Mouse (Mus musculus) layer of hippocampus, postnatal 25 days (tissue): ENCODE results near the gene Als2. TPM values are rescaled to one million over a fixed set of nuclear protein-coding genes. Genes with fewer than 3 reads are reported as not detected.

Experiments
- DNase-seq, 2 experiments: peaks; one replicate each; pipeline ENCODE4 v3.0.0; 2022; ENCODE audit warnings: mixed read lengths in 2 of 2, low spot score in 1 of 2; ENCODE audit errors: extremely low spot score in 1 of 2
- total RNA-seq, 2 experiments: library from RNA; stranded (reverse); gene quantifications; 2 replicates each; pipeline ENCODE4 v1.2.3; 2021

Gene Als2
- total RNA-seq, 2 experiments from 2014 or later, result 50.7 to 57.3 TPM

DNA sequence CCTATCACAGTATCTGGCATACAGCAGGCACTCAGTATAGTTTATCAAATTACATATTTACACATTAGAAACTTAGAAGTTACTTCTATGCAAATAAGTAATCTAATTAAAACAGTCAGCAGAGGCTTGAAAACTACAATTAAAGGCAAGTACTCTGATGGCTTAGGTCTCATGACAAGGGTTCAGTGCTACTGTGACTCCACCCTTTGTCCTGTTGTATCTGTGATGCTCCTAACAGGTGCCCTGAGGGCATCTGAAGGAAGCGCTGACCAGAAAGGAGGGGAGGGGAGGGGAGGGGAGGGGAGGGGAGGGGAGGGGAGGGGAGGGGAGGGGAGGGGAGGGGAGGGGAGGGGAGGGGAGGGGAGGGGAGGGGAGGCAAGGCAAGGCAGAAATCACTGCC lies 24.1 kb downstream of the Als2 start:
- DNase-seq, result no peak

DNA sequence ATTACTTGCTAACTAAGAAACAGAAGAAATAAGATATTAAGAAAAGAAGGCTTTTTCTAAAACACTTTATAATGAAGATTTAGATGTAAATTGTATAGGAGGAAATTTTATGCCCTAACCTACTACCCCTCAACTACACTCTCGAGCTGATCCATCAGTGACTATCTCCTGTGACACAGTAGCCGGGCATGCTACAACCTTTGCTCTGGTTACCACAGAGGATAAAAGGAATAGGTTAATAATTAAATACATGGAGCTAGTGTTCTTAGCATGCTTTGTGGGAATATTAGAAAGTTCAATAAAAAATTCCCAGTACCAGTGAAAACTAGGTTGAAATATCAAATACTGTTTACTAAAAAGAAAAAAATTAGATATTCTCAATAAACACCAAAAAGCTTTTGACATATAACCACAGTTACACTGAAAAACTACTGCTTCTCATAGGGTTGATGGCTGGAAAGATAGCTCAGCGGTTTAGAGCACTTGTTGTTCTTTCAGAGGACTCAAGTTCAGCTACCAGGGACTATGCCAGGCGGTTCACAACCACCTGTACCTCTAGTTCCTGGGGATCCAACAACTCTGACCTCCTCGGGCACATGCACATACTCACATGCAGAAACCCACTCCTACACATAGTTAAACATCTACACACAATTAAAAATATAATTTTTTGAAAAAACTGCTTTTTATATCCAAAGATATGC lies 24.8 kb downstream of the Als2 start:
- no peak for DNase-seq

DNA sequence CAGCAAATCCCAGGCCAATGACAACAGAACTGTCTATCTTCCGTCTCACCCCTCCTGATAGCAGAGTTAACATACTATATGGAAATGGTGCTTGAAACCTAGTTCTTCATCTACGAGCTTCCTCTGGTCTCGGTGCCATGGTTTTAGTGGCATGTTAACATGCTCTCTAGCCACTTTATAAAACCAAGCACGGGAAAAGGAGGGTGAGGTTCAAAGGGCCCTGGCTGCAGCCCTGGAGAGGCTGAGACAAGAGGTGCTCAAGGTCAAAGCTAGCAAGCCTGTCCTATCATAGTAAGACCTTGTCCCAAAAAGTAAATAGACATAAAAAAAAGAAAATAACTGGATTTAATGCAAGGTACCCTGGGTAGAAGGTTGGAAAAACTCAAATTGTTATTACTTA lies 25.4 kb downstream of the Als2 start:
- DNase-seq, result no peak

DNA sequence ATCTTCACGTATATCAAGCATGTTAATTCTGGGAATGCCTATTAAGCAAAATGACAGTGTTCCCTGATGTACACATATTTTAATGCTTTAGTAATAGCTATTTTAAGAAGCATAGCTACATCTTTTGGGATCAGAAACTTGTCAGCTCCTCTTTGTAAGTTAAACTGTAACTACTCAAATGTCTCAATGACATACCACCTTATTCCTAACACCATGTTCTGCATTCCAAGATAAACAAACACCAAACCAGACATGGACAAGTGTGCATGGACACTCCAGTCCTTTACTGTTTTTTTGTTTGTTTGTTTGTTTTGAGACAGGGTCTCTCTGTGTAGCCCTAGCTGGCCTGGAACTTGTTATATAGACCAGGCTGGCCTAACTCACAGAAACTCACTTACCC lies 28.7 kb downstream of the Als2 start:
- DNase-seq, result no peak

DNA sequence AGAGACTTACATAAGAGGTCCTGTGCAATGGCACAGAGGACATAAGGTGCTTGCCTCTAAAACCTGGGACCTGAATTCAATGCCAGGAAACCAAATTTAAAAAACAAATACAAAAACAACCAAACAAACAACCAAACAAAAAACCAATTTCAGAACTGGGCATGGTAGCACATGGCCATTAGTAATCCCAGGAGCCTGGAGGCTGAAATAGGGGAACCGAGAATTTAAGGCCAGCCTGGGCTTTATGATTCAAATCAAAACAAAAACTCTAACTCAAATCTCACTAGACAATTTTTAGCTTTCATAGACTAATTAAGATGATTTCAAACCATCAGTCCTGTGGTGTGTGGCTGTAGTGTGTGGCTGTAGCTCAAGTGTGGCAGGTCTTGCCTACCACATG lies 32.5 kb downstream of the Als2 start:
- DNase-seq, result no peak

DNA sequence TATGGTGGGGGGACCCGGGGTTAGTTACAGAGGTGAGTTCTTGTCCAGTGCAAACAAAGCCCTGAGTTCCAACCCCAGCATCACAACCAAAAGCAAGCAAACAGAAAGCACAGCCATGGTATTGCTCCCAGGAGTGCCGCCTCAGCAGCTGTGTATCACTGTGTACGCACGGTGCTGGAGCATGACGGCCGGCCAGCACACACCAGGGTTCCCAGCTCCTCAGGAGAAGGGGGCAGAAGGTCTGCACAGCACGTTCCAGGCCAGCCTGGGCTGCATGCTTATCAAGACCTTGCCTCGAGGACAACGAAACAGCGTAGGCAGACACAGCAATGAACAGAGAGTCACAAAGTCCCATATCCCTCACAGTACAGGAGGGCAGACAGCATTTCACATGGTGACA lies 34.7 kb downstream of the Als2 start:
- no peak for DNase-seq

DNA sequence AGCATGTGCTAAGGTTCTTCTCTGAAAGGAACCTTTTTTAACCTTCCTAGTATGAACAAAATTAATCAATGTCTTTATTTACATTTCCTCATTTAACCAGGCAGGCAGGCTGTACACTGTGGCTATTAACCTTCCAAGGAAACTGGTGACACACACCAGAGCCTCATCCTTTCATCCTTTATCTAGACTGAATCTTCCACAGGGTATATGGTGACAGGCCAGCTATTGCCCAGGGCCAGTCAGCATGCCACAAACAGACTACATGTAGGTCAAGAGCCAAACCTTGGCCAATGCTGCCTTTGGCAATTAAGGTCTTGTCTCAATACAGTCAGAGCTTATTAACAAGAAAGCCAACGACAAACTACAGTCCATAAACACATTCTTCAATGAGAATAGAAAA lies 35.5 kb downstream of the Als2 start:
- DNase-seq, result no peak

DNA sequence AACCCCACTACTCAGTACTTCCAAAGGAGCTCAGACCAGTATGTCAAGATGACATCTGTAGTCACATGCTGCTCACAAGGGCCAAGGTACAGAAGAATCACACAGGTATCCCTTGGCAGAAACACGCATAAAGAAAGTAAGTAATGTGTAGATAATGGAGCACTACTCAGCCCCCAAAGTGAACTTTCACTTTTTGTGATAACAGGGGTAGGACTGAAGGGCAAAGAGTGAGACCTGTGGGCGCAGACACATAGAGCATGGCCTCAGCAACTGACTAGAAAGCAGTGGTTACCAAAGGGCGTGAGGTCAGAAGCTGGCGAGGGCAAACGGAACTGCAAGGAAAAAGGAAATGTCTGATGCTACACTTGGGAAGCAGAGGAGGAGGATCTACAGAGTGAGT lies 36.1 kb downstream of the Als2 start:
- DNase-seq, result no peak

DNA sequence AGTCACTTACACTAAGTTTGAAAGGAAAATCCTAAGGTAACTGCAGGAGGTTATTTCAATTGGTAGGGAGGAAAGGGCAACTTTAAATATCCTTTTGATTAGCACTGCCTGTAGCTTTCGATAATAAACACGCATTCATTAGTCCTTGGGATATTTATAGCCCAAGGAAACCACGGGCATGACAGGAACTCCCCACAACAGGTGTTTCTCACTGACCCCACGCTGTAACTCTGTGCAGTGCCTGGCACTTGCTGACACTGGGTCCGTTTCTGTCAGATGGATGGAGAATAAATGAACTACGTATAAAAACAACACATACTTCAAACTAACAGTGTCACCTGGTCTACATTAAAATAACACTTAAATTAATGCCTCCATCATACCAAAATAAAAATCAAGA lies 42.1 kb downstream of the Als2 start:
- DNase-seq, result no peak

DNA sequence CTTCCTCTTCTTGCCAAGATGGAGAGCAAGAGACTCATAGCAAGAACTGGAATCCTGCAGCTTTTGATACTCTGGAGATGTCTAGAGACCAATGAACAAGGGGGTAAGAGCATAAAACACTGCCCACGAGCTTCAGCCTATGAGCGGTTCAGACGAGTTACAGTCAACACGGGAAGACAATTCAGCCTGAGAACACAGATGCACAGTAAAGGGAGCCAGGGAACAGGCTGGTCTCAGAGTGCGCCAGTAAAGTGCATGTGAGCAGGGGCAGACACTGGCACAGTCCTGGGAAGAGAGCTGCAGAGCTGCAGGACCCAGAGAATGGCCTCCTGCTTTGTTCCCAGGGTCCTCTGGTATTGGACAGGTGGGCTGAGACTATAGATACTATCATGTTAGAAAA lies 49.2 kb downstream of the Als2 start:
- peak in 1 of 2 experiments; percentile 12 for DNase-seq

DNA sequence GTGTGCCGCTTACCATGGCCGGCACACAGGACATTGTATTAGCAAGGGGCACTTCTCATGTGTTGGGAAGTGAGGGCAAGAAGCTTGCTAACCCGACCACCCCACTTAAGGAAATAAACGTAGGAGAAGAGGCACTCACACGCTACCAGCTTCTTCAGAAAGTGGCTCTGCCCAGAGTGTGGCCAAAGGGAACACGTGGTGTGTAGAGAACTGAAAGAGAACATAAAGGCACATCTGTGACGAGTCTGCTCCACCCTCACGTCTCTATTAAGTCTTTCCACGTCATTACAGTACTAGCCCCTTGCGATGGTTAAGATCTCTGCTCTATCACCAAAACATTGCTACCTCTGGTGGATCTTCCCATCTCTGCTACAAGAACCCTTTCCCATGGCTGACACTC lies 50.7 kb downstream of the Als2 start:
- DNase-seq, result no peak

DNA sequence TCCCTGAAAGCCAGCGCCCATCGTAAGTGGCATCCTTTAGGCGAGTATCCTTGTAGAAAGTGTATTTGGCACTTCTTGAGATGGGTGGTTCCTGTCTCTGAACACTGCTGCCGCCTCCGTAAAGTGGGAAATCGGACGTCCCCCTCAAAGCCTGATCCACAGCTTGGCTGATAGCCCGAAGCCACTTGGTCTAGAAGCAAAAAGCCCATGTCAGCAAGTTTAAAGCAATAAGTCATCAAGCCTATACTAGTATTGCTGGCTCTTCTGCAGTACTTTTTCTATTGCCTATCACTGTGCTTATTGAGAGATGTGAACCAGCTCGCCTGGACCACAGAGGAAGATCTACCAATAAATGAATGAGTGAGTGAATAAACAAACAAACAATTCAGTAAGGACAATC lies 51.6 kb downstream of the Als2 start:
- DNase-seq, result no peak

DNA sequence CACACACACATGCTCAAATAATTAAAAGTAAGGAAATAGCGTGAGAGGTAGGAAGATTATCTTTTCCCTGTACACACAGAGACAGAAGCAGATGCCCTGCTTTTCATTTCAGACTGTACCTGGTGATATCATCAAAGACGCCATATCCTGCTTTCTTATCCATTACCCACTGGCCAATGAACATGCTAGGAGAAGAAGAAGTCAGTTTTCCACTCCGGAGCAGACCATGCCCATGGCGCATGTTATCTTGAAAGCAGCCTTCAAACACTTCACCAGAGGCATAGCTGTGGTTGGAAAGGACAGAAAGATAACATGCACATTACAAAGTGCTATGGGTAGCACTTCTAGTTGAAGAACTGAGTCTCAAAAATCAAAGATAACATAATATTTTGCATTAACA lies 54.0 kb downstream of the Als2 start:
- no peak for DNase-seq

DNA sequence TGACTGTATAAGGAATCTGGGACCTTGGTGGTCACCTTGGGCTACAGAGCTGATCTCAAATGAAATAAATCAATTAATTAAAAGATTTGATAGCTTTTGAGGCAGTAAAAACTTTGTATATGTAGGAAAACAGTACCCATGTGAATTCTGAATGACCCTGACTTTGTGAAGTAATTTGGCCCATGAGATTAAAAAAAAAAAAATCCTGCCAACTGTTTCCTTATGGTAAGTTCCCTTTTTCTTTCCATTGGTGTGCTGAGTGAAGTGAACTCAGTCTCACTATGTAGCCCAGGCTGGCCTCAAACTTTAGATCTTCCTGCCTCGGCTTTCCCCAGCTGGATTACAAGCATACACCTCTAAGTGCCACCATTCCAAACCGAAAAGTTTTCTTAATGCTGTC lies 54.7 kb downstream of the Als2 start:
- no peak for DNase-seq

DNA sequence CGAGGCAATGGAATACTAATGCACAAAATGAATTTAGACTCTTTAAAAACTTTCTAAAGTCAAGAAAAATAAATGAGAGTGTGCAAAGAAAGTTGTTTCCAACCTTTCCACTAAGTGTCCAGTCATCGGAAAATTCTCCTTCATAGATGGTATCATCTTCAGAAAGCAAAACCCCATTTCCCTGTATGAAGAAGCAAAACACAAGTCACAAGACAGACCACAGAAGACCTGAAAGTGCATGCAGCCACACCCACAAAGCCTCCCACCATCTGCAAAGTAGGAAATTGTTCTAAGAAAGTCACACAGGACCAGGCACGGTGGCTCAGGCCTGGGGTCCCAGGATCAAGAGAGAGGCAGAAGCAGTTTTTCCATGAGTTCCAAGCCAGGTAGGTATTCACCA lies 57.0 kb downstream of the Als2 start:
- DNase-seq, result no peak

DNA sequence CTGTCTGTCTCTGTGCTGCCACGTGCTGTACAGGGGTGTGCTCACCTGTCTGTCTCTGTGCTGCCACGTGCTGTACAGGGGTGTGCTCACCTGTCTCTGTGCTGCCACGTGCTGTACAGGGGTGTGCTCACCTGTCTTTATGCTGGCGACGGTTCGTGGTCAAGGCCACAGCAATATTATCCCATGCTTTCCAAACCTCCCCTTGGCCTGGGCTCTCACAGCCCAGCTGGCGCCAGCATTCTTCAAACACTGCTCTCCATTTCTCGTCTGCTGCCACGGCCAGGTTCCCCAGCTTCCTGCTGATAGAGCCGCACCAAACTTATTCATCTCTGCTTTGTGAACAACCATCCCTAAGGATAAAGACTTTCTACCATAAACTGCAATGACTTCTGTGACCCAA lies 58.6 kb downstream of the Als2 start:
- DNase-seq, result no peak

DNA sequence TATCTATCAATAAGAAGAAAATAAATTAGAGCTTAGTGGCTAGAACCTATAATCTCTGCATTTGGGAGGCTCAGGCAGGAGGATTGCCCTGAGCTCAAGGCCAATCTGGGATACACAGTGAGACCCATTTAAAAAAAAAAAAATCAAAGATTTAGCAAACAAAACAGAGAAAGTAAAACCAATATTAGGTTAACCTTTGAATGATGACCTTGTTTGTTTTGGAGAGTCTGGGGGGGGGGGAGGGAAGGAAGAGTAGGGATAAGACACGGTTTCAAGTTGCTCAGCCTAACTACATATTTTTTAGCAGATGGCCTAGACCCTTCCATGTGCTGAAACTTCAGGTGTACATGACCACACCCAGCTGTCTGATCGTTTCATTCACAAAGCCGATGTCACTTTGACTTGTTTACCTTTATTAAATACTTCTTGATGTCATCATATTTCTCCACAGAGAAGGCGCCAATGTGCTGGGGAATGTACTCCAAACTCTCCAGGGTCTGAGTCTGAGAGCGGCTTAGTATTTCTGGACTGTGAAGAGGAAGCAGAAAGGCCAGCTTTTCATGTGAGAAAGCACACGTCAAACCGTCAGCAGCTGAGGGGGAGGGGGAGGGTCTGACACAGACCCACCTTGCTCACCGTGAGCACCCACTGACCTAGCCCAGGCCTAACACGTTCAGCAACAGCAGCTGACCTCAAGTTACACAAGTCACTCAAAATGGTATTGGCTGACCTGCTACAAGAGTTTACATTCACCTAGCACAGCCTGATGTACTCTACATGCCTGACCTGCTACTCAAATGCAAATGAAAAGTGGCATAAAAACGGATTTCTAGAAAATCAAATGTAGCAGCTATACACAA lies 62.3 kb downstream of the Als2 start:
- no peak for DNase-seq

DNA sequence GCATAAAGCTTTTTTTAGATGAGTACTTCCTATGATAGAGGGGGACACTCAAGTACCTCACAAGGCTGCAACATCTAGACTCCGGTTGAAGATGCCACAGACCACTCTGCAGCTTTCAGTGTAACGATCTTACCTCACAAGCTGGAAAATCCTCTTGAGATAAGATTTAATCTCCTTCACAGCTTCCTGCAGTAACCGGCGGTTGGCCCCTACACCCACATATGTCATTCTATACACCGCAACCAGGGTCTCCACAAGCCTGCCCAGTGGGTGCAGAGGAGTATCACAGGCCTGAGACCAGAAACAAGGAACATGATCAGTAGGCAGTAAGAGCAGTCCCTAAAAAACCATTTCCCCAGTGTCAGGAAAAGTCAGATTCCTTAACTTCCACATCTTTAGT lies 64.0 kb downstream of the Als2 start:
- no peak for DNase-seq

DNA sequence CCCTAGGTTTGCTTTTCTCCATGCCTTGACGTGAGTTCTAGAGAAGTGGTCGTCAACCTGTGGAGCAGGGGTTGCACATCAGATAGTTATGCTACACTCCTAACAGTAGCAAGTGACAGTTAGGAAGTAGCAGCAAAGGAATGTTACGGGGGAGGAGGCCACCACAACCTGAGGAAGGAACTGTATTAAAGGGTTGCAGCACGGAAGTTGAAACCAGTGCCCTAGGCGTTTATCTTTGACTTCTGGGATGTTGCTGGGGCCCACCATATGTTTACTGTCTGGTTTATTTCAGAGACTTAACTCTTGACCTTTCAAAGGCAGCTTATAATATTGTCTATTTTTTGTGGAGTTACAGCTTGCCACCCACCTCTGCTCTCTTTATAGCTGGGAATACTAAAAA lies 65.2 kb downstream of the Als2 start:
- DNase-seq, result no peak

DNA sequence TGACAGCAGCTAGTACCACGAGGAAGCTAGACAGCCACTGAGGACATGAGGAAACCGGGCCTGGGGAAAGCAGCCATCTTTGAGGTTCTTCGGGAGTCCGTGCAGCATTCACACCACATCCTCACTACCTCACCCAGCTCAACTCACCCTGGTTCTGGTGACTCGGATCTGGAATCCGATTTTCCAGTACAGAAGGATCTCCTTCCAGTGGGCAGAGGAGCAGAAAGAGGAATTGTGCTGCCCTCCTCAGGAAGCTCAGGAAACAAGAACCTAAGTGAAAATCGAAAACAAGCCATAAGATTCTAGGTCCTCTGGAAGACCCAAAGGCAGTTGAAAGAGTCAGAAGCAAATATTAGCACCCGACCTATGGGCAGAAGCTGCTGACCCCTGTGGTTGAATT lies 66.7 kb downstream of the Als2 start:
- no peak for DNase-seq

DNA sequence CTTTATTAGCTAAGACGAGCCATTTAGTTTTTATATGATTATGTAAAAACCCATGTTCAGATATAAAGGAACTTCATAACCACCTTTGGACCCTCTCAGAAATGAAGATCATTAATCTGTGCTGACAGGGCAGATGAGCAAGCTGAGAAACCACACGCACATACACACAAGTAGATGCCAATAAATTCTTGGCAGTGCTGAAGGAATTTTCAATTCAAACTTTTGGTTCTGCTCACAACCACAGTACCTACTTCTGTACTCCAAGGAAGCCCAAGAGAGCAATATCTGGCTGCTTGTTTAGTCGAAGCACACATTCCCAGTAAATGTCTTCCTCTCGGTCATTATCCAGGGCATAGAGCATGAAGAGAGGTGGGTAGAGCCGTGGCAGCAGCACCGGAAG lies 67.4 kb downstream of the Als2 start:
- DNase-seq, result no peak

DNA sequence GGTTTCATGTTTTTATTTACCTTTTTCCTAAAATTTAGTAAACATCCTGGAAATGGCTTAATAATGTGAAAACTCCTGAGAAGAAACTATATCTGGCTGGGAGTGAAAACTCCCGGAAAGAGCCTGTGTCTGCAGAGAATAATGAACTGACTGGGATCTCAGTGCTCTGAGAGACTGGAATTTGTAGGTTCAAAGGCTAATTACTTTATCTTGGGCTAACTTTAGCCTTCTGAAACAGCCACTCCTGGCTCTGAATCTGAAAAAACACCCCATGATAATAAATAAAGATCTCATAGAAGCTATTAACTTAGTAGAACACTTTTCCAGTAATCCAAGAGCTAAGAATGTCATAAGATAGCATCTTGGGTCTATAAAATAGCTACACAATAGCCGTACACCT lies 68.5 kb downstream of the Als2 start:
- DNase-seq, result no peak
